Mouse (Mus musculus) granulocyte monocyte progenitor cell, adult 5-6 weeks (primary cell): Measurements from ENCODE around the gene Csf1. TPM values are rescaled to one million over a fixed set of nuclear protein-coding genes. Genes with fewer than 3 reads are reported as not detected.
"Not testable (repeated sequence)": the region's sequence is repeated elsewhere in the genome, so short reads cannot be mapped to it uniquely, and the experiment has no call there.

Experiments used
- ATAC-seq: replicated peaks from 2 replicates; pipeline ENCODE4 v1.8.0; 2016; ENCODE audit warnings: mild to moderate bottlenecking, moderate TSS enrichment, inconsistent platforms; ENCODE audit not compliant: poor library complexity, severe bottlenecking
- total RNA-seq, 2 experiments: library from RNA; stranded (forward) in 1 of 2; stranded (reverse) in 1 of 2; fragments of 200-712, 200-1000 nt in 1 of 2; fragments of >200 nt in 1 of 2; fragmentation: Nextera tagmentation in 1 of 2; gene quantifications; 2 replicates each; pipeline ENCODE4 v1.2.3; 2014 to 2017

Csf1 gene
- total RNA-seq, 2 experiments from 2014 or later: 2.1 to 7.2 TPM

- no peak for ATAC-seq
Measured at GRCm38 (mm10) chr3:107751607-107752006, 8.7 kb downstream of the Csf1 start.

- ATAC-seq: peak; percentile 60
Measured at GRCm38 (mm10) chr3:107750775-107751540, 9.3 kb downstream of the Csf1 start.

GRCm38 (mm10) chr3:107749446-107749845, 10.8 kb downstream of the Csf1 start:
- ATAC-seq: no peak

GRCm38 (mm10) chr3:107748260-107748955, 11.9 kb downstream of the Csf1 start:
- ATAC-seq: no peak

GRCm38 (mm10) chr3:107746026-107746425, 14.2 kb downstream of the Csf1 start:
- no peak for ATAC-seq

GRCm38 (mm10) chr3:107743650-107744049, 16.6 kb downstream of the Csf1 start:
- ATAC-seq: no peak

GRCm38 (mm10) chr3:107743107-107743506, 17.2 kb downstream of the Csf1 start:
- no peak for ATAC-seq

GRCm38 (mm10) chr3:107742071-107742710, 18.1 kb downstream of the Csf1 start:
- no peak for ATAC-seq

- ATAC-seq: no peak
Measured at GRCm38 (mm10) chr3:107741387-107741786, 18.9 kb downstream of the Csf1 start.

GRCm38 (mm10) chr3:107740578-107741207, 19.6 kb downstream of the Csf1 start:
- peak; percentile 55; the same call in 1 of the 2 replicates for ATAC-seq

- peak; percentile 46 for ATAC-seq
Measured at GRCm38 (mm10) chr3:107739966-107740365, 20.3 kb downstream of the Csf1 start.

GRCm38 (mm10) chr3:107739456-107739855, 20.8 kb downstream of the Csf1 start:
- no peak for ATAC-seq

GRCm38 (mm10) chr3:107738620-107739019, 21.6 kb downstream of the Csf1 start:
- no peak for ATAC-seq

- no peak for ATAC-seq
Measured at GRCm38 (mm10) chr3:107737609-107738190, 22.6 kb downstream of the Csf1 start.

- ATAC-seq: not testable (repeated sequence)
Measured at GRCm38 (mm10) chr3:107735620-107736019, 24.6 kb downstream of the Csf1 start.

GRCm38 (mm10) chr3:107733329-107733728, 26.9 kb downstream of the Csf1 start:
- ATAC-seq: no peak

GRCm38 (mm10) chr3:107730236-107730635, 30.0 kb downstream of the Csf1 start:
- no peak for ATAC-seq

- ATAC-seq: no peak
Measured at GRCm38 (mm10) chr3:107728509-107728908, 31.8 kb downstream of the Csf1 start.

- ATAC-seq: no peak
Measured at GRCm38 (mm10) chr3:107715971-107716370, 44.3 kb downstream of the Csf1 start.

GRCm38 (mm10) chr3:107714276-107714933, 45.9 kb downstream of the Csf1 start:
- ATAC-seq: no peak
